Mouse (Mus musculus): Measurements from ENCODE around the gene Ubxn4.
"Not testable (repeated sequence)": the region's sequence is repeated elsewhere in the genome, so short reads cannot be mapped to it uniquely, and the experiment has no call there.

Gene Ubxn4

DNA sequence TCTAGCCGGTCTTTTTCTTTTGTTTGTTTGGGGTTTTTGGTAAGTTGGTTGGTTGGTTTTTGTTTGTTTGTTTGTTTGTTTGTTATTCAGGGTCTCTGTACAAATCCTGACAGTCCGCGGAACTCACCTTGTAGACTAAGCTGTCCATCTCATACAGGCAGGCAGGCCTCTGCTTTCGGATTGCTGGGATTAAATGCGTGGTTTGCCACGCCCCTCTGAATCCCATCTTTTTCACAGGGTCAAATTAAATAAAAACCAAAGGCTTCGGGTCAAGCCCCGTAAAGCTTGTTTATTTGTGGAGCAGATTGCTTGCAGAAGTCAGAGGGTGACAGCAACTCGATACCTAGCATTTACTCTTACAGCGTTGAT, at the start of gene Ubxn4:
Gene Ubxn4, plus strand, starts transcription at position 338 of the 369 bp plus-strand sequence.
- no peak for DNase-seq (ENCODE audit: low spot score)

DNA sequence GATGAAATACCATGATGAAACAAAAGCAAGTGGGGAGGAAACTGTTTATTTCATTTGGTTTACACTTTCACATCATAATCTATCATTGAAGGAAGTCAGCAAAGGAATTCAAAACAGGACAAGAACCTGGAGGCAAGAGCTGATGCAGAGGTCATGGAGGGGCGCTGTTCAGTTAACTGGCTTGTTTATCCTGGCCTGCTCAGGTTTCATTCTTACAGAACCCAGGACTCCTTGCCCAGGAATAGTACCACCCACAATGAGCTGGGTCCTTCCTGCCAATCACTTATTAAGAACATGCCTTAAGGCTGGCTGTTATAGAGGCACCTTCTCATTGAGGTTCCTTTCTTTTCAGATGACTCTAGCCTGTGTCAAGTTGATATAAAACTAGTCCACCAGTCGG, 49.8 kb upstream of the Ubxn4 start:
- DNase-seq (ENCODE audit: low spot score) = no peak

DNA sequence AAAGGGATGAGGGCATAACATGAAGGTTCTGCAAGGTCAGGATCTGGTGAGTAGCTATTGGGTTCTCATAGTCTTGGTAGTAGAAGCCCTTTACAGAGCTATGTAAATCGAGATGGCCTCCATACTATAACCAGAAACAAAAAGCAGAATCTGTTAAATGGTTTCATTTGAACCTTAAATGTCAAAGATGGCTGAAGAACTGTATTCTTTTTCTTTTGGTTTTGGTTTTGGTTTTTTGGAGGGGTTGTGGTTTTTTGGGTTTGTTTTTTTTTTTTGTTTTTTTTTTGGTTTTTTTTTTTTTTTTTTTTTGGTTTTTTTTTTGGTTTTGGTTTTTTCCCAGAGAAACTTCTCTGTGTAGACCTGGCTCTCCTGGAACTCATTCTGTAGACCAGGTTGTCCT, 46.4 kb upstream of the Ubxn4 start:
- no peak for DNase-seq (ENCODE audit: low spot score)

GRCm38 (mm10) chr1:128213261-128213660, 30.5 kb upstream of the Ubxn4 start:
- DNase-seq (ENCODE audit: low spot score) = no peak

GRCm38 (mm10) chr1:128221886-128222285, 21.9 kb upstream of the Ubxn4 start:
- no peak for DNase-seq (ENCODE audit: low spot score)

- no peak for DNase-seq (ENCODE audit: low spot score)
Observed at GRCm38 (mm10) chr1:128223304-128223703, 20.5 kb upstream of the Ubxn4 start.

GRCm38 (mm10) chr1:128235181-128235580, 8.6 kb upstream of the Ubxn4 start:
- DNase-seq (ENCODE audit: low spot score) = no peak

- DNase-seq (ENCODE audit: low spot score) = peak; percentile 95
Observed at GRCm38 (mm10) chr1:128243996-128244726, 397 bp downstream of the Ubxn4 start.

GRCm38 (mm10) chr1:128244727-128245355, 1.1 kb downstream of the Ubxn4 start:
- peak; percentile 39 for DNase-seq (ENCODE audit: low spot score)

DNA sequence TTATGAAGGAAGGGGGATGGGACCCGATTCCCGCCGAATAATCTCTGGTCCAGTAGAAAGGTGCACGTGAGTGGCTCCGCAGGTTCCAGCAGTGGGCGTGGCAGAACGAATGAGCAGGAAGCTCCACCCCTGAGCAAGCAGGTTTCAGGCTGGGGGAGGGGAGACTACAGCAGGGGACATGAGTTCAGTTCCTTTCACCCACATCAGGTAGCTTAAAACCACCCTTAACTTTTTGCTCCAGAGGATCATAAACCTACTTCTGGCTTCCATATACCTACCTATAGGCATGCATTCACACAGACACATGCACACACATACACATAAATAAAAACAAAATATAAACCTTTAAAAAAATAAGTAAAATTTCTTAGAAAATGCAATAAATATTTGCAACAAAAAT, 23.3 kb downstream of the Ubxn4 start:
- not testable (repeated sequence) for DNase-seq (ENCODE audit: low spot score)

DNA sequence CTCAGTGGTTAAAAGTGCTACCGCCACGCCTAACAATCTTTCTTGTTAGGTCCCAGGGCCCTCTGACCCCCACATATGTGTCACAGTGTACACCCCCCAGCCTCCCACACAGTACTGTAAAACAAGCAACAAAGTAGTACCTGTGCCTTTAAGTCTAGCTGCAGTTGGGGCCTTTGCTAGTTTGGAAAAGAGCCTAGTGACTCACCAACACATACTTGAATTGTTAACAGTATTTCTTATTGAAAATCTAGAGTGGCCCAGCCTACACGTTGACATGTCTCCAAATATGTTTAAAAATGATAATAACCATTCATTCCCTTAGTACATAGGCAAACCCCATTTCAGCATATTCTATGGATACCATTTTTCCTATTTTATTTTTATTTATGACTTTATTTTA, 27.0 kb downstream of the Ubxn4 start:
- no peak for DNase-seq (ENCODE audit: low spot score)

DNA sequence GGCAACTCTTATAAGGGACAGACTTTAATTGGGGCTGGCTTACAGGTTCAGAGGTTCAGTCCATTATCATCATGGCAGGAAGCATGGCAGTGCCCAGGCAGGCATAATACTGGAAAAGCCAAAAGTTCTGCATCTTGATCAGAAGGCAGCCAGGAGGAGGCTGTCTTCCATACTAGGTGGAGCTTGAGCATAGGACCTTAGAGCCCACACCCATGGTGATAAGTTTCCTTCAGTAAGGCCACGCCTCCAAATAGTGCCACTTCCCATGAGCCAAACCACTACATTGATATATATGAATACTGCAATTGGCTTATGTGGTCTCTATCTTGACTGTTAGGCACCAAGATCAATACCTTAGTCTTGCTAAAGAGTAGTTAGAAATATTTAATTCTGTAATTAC, 32.1 kb downstream of the Ubxn4 start:
- DNase-seq (ENCODE audit: low spot score) = no peak

DNA sequence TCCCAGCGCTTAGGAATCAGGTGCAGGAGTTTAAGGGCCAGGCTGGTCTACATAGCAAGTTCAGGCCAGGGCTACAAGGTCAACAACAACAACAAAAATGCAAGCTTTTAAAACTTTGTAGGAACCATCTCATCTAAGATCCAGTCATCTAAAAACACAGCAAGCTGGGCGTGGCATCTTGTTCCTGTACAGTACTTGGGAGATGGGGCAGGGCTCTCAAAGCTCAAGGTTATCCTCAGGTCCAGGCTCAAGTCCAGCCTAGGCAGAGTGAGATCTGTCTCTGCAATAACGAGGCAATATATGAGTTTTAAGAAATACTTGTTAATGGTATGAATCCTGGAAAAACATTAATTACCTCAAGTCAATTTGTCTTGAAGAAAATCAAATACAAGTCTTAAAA, 34.8 kb downstream of the Ubxn4 start:
- no peak for DNase-seq (ENCODE audit: low spot score)

- DNase-seq (ENCODE audit: low spot score) = no peak
Observed at GRCm38 (mm10) chr1:128281753-128282152, 38.0 kb downstream of the Ubxn4 start.

DNA sequence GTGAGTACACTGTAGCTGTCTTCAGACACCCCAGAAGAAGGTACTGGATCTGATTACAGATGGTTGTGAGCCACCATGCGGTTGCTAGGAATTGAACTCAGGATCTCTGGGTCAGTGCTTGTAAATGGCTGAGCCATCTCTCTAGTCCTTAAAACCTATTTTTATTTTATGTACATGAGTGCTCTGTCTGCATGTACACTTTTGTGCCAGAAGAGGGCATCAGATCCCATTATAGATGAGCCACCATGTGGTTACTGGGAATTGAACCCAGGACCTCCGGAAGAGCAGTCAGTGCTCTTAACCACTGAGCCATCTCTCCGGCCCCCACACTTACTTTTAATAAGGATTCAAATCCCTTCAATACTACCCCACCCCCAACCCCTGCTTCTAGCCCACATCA, 39.2 kb downstream of the Ubxn4 start:
- no peak for DNase-seq (ENCODE audit: low spot score)

GRCm38 (mm10) chr1:128284157-128284690, 40.5 kb downstream of the Ubxn4 start:
- no peak for DNase-seq (ENCODE audit: low spot score)

- DNase-seq (ENCODE audit: low spot score) = no peak
Observed at GRCm38 (mm10) chr1:128285136-128285535, 41.4 kb downstream of the Ubxn4 start.

- DNase-seq (ENCODE audit: low spot score) = no peak
Observed at GRCm38 (mm10) chr1:128290295-128290694, 46.5 kb downstream of the Ubxn4 start.

DNA sequence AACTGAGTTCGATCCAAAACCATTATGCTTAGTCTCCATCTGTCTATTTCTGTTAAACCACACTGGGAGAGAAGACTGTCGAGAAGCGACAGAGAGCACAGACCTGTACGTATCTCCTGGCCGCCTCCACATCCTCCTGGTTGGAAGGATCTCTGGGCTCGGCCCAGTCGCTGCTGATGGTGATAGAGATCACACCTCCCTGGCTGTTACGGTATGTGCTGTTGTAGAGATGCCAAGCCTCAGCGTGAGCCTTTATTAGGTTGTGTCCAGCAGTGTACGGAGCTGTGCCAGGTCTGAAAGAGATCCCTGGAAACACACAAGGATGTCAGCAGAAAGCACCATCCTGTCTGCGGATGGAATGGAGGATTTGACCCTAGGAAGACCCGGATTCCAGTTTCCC, 49.8 kb downstream of the Ubxn4 start:
- no peak for DNase-seq (ENCODE audit: low spot score)

DNA sequence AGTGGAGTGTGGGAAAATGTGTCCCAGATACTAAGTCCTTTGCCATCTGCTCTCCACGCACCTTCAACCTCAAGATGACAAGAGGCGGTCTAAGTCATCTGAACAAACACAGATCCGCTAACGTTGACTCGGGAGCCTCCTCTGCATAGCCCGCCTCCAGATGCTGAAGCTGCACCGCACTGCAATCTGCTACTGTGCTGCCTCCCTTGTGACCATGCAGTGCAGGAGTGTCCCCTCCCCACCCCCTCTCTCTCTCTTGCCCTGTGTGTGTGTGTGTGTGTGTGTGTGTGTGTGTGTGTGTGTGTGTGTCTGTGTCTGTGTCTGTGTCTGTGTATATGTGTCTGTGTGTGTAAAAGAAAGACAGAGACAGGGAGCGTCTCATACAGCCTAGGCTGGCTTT, 51.5 kb downstream of the Ubxn4 start:
- no peak for DNase-seq (ENCODE audit: low spot score)

DNA sequence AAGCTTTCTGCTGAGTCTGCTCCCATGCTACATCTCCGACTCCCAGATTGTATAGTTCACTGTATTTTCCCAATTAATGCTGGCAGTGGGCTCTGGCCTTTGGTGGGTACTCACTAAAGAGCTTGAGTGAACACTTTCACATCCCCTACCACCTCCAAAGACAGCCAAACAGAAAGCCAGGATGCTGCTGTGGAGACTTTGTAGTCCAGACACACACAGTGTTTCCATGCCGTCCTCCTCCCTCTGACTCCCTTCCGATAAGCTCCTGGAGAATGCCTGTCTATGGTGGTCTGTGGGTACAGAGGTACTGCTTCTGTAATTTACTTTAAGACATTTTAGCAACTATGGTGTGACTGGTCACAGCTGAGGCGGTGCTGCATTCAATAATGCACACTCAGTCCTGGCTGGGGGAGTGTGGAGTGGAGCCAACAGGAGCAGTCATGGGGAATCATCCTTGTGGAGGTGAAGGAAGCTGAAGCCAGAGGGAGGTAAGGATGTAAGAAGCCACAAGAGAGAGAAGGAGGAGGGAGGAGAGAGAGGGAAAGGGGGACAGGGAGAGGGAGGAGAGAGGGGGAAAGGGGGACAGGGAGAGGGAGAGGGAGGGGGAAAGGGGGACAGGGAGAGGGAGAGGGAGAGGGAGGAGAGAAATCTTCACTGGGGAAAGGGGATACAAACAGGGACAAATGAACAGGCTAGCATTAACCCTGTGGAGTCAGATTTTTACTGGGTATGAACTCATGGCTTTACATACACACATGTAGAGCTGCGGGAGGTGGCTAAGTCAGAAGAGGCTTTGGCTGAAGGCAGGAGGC, 52.2 kb downstream of the Ubxn4 start:
- DNase-seq (ENCODE audit: low spot score) = no peak

- DNase-seq (ENCODE audit: low spot score) = peak; percentile 34
Observed at GRCm38 (mm10) chr1:128303900-128304299, 60.1 kb downstream of the Ubxn4 start.

- DNase-seq (ENCODE audit: low spot score) = no peak
Observed at GRCm38 (mm10) chr1:128309043-128309442, 65.3 kb downstream of the Ubxn4 start.
